Mouse (Mus musculus) liver, embryonic 18 days (tissue): Measurements from ENCODE around the gene Chid1. TPM values are rescaled to one million over a fixed set of nuclear protein-coding genes. Genes with fewer than 3 reads are reported as not detected.

Source experiments
- polyA plus RNA-seq: library from polyadenylated mRNA; depleted of rRNA; stranded (reverse); fragments of >200 nt; gene quantifications from 2 replicates; pipeline ENCODE4 v1.2.3, GENCODE M21; 2012; rRNA removed

Chid1 gene
- polyA plus RNA-seq, result 14.0 and 15.5 TPM in 2 replicates

GRCm38 (mm10) chr7:141539556-141540311 is at the start of gene Chid1:
Chid1 (minus strand) TSS chr7:141539857.

DNA sequence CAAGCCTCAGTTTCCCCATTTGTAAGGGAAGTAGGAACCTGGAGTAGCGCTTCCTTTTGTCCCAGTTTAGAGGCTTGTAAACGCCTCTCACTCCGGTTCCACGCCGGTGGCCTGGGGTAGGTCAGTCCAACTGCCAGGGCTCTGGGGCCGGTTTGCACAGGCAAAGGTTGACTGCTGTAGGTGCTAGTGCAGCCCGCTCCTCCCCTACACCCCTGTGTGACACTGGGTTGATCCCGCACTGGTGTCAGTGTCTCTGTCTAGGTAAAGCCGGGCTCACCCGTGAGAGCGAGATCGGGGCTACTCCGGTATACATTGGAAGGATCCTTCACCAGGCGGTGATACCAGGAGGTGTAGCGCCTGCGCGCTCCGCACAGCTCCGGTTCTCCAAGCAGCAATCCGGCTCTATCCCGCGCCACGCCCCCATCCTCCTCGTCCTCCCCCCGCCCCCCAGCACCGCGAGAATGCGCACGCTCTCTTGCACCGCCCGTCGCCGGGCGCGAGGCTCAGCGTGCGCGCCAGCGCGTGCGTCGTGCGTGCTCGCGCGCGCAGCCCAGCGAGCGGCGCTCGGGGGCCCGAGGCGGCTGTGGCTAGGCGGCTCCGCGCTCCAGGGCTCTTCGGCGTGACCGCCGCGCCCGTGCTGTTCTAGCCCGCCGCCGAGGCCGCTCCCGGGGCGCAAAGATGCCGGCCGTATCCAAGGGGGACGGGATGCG is 22.2 kb upstream of the Chid1 start, which contains the start of gene Ap2a2:
Ap2a2 (plus strand) TSS at position 492 of the 710 bp plus-strand sequence.

GRCm38 (mm10) chr7:141475011-141475804 is 64.4 kb downstream of the Chid1 start, which contains the start of the genes Polr2l and Tspan4:
Polr2l (minus strand) TSS chr7:141475132.
Tspan4 (plus strand) TSS chr7:141475240.

GRCm38 (mm10) chr7:141467230-141468030 is 72.2 kb downstream of the Chid1 start, which contains the start of gene Cd151:
Cd151 (plus strand) TSS chr7:141467392.

DNA sequence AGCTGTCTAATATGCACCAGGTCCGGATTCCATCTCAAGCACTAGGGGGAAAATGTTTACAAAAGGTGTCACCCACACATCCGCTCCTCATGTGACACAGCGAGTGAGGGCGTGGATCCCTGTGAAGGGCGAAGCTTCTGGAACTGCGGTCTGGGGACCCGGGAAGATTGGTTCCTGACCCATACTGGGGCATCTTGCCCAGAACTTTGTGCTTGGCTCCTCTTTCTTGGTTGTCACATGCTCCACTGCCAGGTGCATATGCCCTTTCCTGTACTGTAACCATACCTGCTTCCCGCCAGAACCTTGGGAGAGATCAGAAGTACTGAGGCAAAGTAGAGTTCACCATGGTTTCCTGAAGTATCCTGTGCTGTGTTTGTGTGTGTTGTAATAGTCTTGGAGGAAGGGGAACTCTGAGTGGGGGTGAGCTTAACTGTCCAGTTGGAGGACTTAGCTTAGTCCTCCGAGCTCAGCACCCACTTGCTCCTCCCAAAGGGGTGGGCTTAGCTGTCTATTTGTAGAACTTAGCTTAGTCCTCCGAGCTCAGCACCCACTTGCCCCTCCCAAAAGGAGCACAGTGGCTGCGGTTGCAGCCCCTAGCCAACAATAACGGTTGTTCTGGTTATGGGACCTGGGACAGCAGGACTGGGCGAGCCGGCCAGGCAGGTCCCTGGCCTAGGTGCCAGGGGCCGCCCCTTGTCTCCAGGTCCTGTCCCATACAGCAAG is 79.1 kb downstream of the Chid1 start, which contains the start of gene Cracr2b:
Cracr2b (plus strand) TSS at position 704 of the 723 bp plus-strand sequence.

GRCm38 (mm10) chr7:141454967-141455551 is 84.6 kb downstream of the Chid1 start, which contains the start of gene Pnpla2:
Pnpla2 (plus strand) TSS chr7:141455198.

GRCm38 (mm10) chr7:141447110-141447991 is 92.3 kb downstream of the Chid1 start, which contains the start of gene Rplp2:
Rplp2 (plus strand) TSS chr7:141447370.

DNA sequence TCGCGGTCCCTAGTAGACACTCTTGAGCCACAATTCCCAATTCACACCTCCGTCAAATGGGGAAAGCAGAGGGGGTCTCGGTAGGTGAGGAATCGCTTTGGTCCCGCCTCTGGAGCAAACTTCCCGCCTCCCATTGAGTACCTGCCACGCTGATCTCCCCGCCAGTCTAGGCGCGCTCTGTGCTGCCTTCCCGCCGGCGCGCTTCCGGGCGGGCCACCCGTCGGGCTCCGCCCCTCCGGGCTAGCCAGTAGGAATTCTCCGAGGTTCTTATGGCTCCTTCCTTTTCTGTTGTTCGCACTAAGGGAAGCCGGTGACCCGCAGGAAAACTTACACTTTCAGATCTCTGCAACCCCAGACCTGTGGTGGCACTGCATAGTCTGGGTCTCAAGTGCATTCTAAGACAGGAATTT is 95.8 kb downstream of the Chid1 start, which contains the start of gene Pidd1:
Pidd1 (minus strand) TSS at position 198 of the 410 bp plus-strand sequence.

Other genes starting within 250 kb of the Chid1 start
- gene Drd4, start 247.9 kb downstream of the Chid1 start, polyA plus RNA-seq, result not detected in 2 replicates
- gene Deaf1, start 212.2 kb downstream of the Chid1 start, polyA plus RNA-seq, result 5.7 and 6.8 TPM in 2 replicates
- gene Tmem80, start 212.1 kb downstream of the Chid1 start, polyA plus RNA-seq, result 11.9 and 13.7 TPM in 2 replicates
- gene Eps8l2, start 201.0 kb downstream of the Chid1 start, polyA plus RNA-seq, result 35.8 and 50.7 TPM in 2 replicates
- gene Taldo1, start 147.7 kb downstream of the Chid1 start, polyA plus RNA-seq, result 174 and 190 TPM in 2 replicates
- 16.5 and 18.5 TPM in 2 replicates for gene Gatd1, start 125.7 kb downstream of the Chid1 start, polyA plus RNA-seq
- 0.02 TPM in 2 replicates for gene Cend1, start 110.4 kb downstream of the Chid1 start, polyA plus RNA-seq
- gene Slc25a22, start 102.0 kb downstream of the Chid1 start, polyA plus RNA-seq, result 25.7 and 31.3 TPM in 2 replicates
- gene Pidd1, start 95.8 kb downstream of the Chid1 start, polyA plus RNA-seq, result 7.1 and 7.3 TPM in 2 replicates
- gene Rplp2, start 92.5 kb downstream of the Chid1 start, polyA plus RNA-seq, result 451 and 526 TPM in 2 replicates
- 15.9 and 16.9 TPM in 2 replicates for gene Pnpla2, start 84.7 kb downstream of the Chid1 start, polyA plus RNA-seq
- 4.1 and 4.5 TPM in 2 replicates for gene Cracr2b, start 78.8 kb downstream of the Chid1 start, polyA plus RNA-seq
- 27.6 and 30.3 TPM in 2 replicates for gene Cd151, start 72.5 kb downstream of the Chid1 start, polyA plus RNA-seq
- 14.7 and 16.5 TPM in 2 replicates for gene Polr2l, start 64.7 kb downstream of the Chid1 start, polyA plus RNA-seq
- gene Tspan4, start 64.6 kb downstream of the Chid1 start, polyA plus RNA-seq, result 43.8 and 59.1 TPM in 2 replicates
- 18.5 and 19.7 TPM in 2 replicates for gene Ap2a2, start 22.3 kb upstream of the Chid1 start, polyA plus RNA-seq
- gene Muc6, start 115.5 kb upstream of the Chid1 start, polyA plus RNA-seq, result 0.18 and 0.38 TPM in 2 replicates
- 0.07 and 0.12 TPM in 2 replicates for gene Muc2, start 150.5 kb upstream of the Chid1 start, polyA plus RNA-seq
- not detected in 2 replicates for gene Muc5ac, start 249.1 kb upstream of the Chid1 start, polyA plus RNA-seq